Mouse (Mus musculus): Measurements from ENCODE around the gene Hmmr. TPM values are rescaled to one million over a fixed set of nuclear protein-coding genes. Genes with fewer than 3 reads are reported as not detected.
A peak's percentile ranks its signal among the peaks of the same experiment; 100 is the strongest.

The Hmmr gene
- polyA plus RNA-seq, 1 experiment from 2014 or later: 27.7 TPM

DNA sequence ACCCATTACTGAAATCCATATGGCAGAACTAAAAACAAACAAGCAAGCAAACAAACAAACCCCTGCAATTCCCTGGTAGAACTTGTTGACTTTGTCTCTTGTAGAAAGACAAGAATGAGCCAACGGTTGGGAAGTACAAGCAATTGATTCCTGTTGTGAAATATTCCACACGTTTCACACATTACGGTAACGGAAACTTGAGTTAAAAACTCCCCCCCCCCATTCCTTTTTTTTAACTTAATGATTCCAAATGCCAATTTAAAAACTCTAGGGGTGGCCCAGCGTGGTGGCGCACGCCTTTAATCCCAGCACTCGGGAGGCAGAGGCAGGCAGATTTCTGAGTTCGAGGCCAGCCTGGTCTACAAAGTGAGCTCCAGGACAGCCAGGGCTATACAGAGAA is 38.1 kb downstream of the Hmmr start, which contains the start of gene Mat2b:
Gene Mat2b (minus strand): TSS at position 101 of the 400 bp plus-strand sequence.
- in situ Hi-C loops (cut with MboI; ENCODE audit: low pct_unique_long_range_greater_than_20kb): no loop called here
- H3K27me3 ChIP-seq: no peaks in the 10 kb centered on the region
- no peak for DNase-seq (ENCODE audit: low read depth, low spot score)
- ChIA-PET CTCF (interaction anchor here (1.4 to 2.3 kb wide), 3 partner anchors 15 to 60 kb away, joined by 3 to 6 read pairs (median 3); partner anchors contain the start of genes Ccng1, Hmmr and Nudcd2), POLR2A (no interaction called here)
- TF ChIP-seq CTCF (IDR thresholded peaks at IDR 0.05): no peak
- no peak for ATAC-seq

DNA sequence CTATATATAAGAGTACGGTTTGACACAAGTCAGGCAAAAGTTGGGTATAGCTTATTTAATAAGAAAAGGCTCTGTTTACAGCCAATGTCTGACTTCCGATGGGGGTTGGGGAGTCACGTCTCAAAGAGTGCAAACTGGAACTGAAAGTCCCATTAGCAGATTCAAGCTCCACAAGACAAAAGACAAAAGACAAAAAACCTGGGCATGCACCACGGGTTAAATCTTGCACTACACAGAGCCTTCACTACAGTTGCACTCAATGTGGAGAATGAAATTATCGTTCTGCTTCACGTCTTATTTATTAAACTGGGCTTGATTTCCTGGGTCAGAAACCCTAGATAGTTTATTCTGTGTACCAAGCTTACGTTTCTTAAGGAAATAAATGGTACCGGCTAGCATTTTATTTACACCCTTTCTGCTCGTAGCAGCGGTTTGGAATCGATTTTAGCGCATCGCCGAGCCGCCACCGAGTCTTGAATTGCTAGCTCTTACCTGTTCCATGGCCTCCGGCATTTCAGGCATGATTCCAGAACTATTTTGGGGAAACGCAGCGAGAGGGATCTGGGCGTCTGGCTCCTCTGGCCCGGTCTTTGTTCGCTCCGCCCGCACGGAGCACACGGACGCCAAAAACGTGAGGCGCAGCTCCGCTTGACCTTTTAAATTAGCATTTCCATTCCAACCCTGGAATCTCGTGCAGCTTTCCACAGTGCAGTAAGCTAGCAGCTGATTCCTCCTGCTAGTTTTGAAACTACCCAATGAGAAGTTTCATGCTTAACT is 38.7 kb downstream of the Hmmr start:
- in situ Hi-C loops (cut with MboI; ENCODE audit: low pct_unique_long_range_greater_than_20kb): no loop called here
- no peak for ATAC-seq
- no peak for DNase-seq (ENCODE audit: low read depth, low spot score)
- ChIA-PET CTCF (interaction anchor here (1.4 to 2.3 kb wide), 3 partner anchors 9 to 61 kb away, joined by 3 to 8 read pairs (median 6); partner anchors contain the start of genes Ccng1, Hmmr and Nudcd2), POLR2A (interaction anchor here (0.6 to 1.2 kb wide), 3 partner anchors 9 to 62 kb away, joined by 3 to 4 read pairs (median 4); no protein-coding TSS in a partner anchor)
- no peak for TF ChIP-seq CTCF (IDR thresholded peaks at IDR 0.05)
- H3K27me3 ChIP-seq: no peaks in the 10 kb centered on the region

- in situ Hi-C loops (cut with MboI; ENCODE audit: low pct_unique_long_range_greater_than_20kb): no loop called here
- no peaks in the 10 kb centered on the region for H3K27me3 ChIP-seq
- peak; percentile 69 for ATAC-seq
- POLR2A ChIA-PET: interaction anchor here (1.0 to 1.2 kb wide), 3 partner anchors 10 to 52 kb away, joined by 3 to 4 read pairs (median 3); no protein-coding TSS in a partner anchor
- CTCF ChIA-PET: interaction anchor here (1.4 to 2.3 kb wide), 4 partner anchors 10 to 62 kb away, joined by 3 to 8 read pairs (median 5); partner anchors contain the start of genes Ccng1, Hmmr and Nudcd2
- no peak for TF ChIP-seq CTCF (IDR thresholded peaks at IDR 0.05)
- DNase-seq (ENCODE audit: low read depth, low spot score): peak; percentile 91
These were observed 39.8 kb downstream of the Hmmr start for GRCm38 (mm10) chr11:40693366-40693951.

GRCm38 (mm10) chr11:40692511-40693365 is 40.5 kb downstream of the Hmmr start:
- peak; percentile 93 for ATAC-seq
- in situ Hi-C loops (cut with MboI; ENCODE audit: low pct_unique_long_range_greater_than_20kb): no loop called here
- H3K27me3 ChIP-seq: no peaks in the 10 kb centered on the region
- CTCF ChIA-PET: interaction anchor here (1.5 to 2.3 kb wide), 3 partner anchors 11 to 62 kb away, joined by 4 to 8 read pairs (median 6); partner anchors contain the start of gene Ccng1
- peak; percentile 68 for DNase-seq (ENCODE audit: low read depth, low spot score)
- POLR2A ChIA-PET: interaction anchor here (0.7 to 1.0 kb wide), 2 partner anchors 50 to 53 kb away, joined by 3 read pairs; no protein-coding TSS in a partner anchor
- no peak for TF ChIP-seq CTCF (IDR thresholded peaks at IDR 0.05)

DNA sequence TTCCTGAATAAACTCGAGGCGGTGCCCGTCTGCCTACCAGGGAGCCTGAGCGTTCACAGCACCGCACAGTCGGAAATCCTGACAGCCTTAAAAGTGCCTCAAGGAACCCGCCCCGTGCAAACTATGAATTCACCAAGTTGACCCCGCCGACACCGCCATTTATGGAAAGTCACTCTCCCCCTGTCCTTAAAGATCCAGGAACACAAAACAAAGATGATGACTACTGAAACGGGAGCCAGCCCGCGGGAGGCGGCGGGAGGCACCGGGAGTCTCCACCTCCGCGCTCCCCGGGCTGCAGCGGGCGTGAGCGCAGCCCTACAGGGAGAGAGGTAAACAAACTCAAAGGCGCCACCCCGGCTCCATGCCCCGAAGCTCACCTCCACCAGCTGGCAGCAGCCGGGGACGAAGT is 41.1 kb downstream of the Hmmr start:
- TF ChIP-seq CTCF (IDR thresholded peaks at IDR 0.05): no peak
- H3K27me3 ChIP-seq: no peaks in the 10 kb centered on the region
- in situ Hi-C loops (cut with MboI; ENCODE audit: low pct_unique_long_range_greater_than_20kb): no loop called here
- peak; percentile 57 for ATAC-seq
- ChIA-PET CTCF (no interaction called here), POLR2A (interaction anchor here (0.7 to 1.0 kb wide), 2 partner anchors 50 to 53 kb away, joined by 3 read pairs; no protein-coding TSS in a partner anchor)
- DNase-seq (ENCODE audit: low read depth, low spot score): no peak

- in situ Hi-C loops (cut with MboI; ENCODE audit: low pct_unique_long_range_greater_than_20kb): no loop called here
- DNase-seq (ENCODE audit: low read depth, low spot score) (no peak), ATAC-seq (no peak)
- no peaks in the 10 kb centered on the region for H3K27me3 ChIP-seq
- no peak for TF ChIP-seq CTCF (IDR thresholded peaks at IDR 0.05)
- ChIA-PET CTCF (no interaction called here), POLR2A (no interaction called here)
These were observed 42.6 kb downstream of the Hmmr start for GRCm38 (mm10) chr11:40690444-40691127.

- POLR2A ChIA-PET: no interaction called here
These were observed 49.9 kb downstream of the Hmmr start for GRCm38 (mm10) chr11:40683295-40683694.

GRCm38 (mm10) chr11:40682456-40682855 is 50.8 kb downstream of the Hmmr start:
- ATAC-seq: no peak
- in situ Hi-C loops (cut with MboI; ENCODE audit: low pct_unique_long_range_greater_than_20kb): no loop called here
- CTCF ChIA-PET: no interaction called here
- TF ChIP-seq CTCF (IDR thresholded peaks at IDR 0.05): no peak
- no peaks in the 10 kb centered on the region for H3K27me3 ChIP-seq
- POLR2A ChIA-PET: interaction anchor here (0.6 to 1.1 kb wide), 2 partner anchors 40 to 60 kb away, joined by 3 read pairs; no protein-coding TSS in a partner anchor
- no peak for DNase-seq (ENCODE audit: low read depth, low spot score)

More at GRCm38 (mm10) chr11:40683295-40683694, 49.9 kb downstream of the Hmmr start:
- CTCF ChIA-PET: no interaction called here
- ATAC-seq: no peak
- no peaks in the 10 kb centered on the region for H3K27me3 ChIP-seq
- no peak for TF ChIP-seq CTCF (IDR thresholded peaks at IDR 0.05)
- DNase-seq (ENCODE audit: low read depth, low spot score): no peak
- in situ Hi-C loops (cut with MboI; ENCODE audit: low pct_unique_long_range_greater_than_20kb): no loop called here

DNA sequence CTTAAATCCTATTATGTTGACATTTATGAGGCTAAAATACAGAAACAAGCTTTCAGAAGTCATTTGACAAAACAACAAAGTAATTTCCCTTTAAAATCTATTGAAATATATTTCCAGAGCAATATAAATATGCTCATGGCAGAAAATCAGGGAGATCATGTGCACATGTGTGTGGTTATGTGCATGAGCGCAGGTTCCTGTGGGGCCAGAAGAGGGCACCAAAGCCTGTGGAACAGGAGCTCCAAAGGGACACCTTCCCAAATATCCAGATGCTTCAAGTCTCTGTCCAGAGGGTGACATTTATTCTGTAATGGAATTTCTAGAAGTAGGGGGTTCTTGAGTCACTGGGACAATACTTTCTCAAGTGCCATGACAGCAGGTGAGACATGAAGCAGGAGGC is 56.1 kb downstream of the Hmmr start:
- no peak for DNase-seq (ENCODE audit: low read depth, low spot score)
- POLR2A ChIA-PET: no interaction called here
- in situ Hi-C loops (cut with MboI; ENCODE audit: low pct_unique_long_range_greater_than_20kb): no loop called here
- CTCF ChIA-PET: interaction anchor here (1.2 to 1.7 kb wide), 2 partner anchors 11 to 200 kb away, joined by 3 read pairs; no protein-coding TSS in a partner anchor
- TF ChIP-seq CTCF (IDR thresholded peaks at IDR 0.05): peak; percentile 57
- no peaks in the 10 kb centered on the region for H3K27me3 ChIP-seq
- no peak for ATAC-seq

Measured in Patski (cell line).